Mouse (Mus musculus) lung, postnatal 14 days (tissue): ENCODE data around the gene Prdm16.

ENCODE experiments used
- DNase-seq: peaks from one replicate; pipeline ENCODE4 v3.0.0; 2021

Prdm16 gene

GRCm38 (mm10) chr4:154371542-154372247 lies 265.0 kb downstream of the Prdm16 start:
- no peak for DNase-seq

- no peak for DNase-seq
Observed at GRCm38 (mm10) chr4:154370841-154371240, 265.8 kb downstream of the Prdm16 start.

GRCm38 (mm10) chr4:154369089-154369488 lies 267.6 kb downstream of the Prdm16 start:
- DNase-seq: no peak

- DNase-seq: no peak
Observed at GRCm38 (mm10) chr4:154366836-154367235, 269.8 kb downstream of the Prdm16 start.

- DNase-seq: no peak
Observed at GRCm38 (mm10) chr4:154364752-154365151, 271.9 kb downstream of the Prdm16 start.

- no peak for DNase-seq
Observed at GRCm38 (mm10) chr4:154360850-154361249, 275.8 kb downstream of the Prdm16 start.

- DNase-seq: no peak
Observed at GRCm38 (mm10) chr4:154360441-154360840, 276.2 kb downstream of the Prdm16 start.

- DNase-seq: no peak
Observed at GRCm38 (mm10) chr4:154359762-154360300, 276.8 kb downstream of the Prdm16 start.

GRCm38 (mm10) chr4:154358816-154359215 lies 277.9 kb downstream of the Prdm16 start:
- DNase-seq: no peak

GRCm38 (mm10) chr4:154358370-154358769 lies 278.3 kb downstream of the Prdm16 start:
- no peak for DNase-seq

GRCm38 (mm10) chr4:154355408-154355807 lies 281.3 kb downstream of the Prdm16 start:
- no peak for DNase-seq

GRCm38 (mm10) chr4:154352246-154352645 lies 284.4 kb downstream of the Prdm16 start:
- DNase-seq: no peak

GRCm38 (mm10) chr4:154348197-154348786 lies 288.4 kb downstream of the Prdm16 start:
- DNase-seq: peak; percentile 46

GRCm38 (mm10) chr4:154346731-154347522 lies 289.7 kb downstream of the Prdm16 start:
- no peak for DNase-seq

GRCm38 (mm10) chr4:154336650-154337049 lies 300.0 kb downstream of the Prdm16 start:
- DNase-seq: peak; percentile 62

GRCm38 (mm10) chr4:154335761-154336160 lies 300.9 kb downstream of the Prdm16 start, which contains the start of gene B230104I21Rik:
Gene B230104I21Rik (plus strand): TSS chr4:154336127.
- DNase-seq: no peak

- peak; percentile 47 for DNase-seq
Observed at GRCm38 (mm10) chr4:154334699-154335402, 301.8 kb downstream of the Prdm16 start.

- DNase-seq: peak; percentile 17
Observed at GRCm38 (mm10) chr4:154333300-154333699, 303.4 kb downstream of the Prdm16 start.

- peak; percentile 19 for DNase-seq
Observed at GRCm38 (mm10) chr4:154331271-154331670, 305.4 kb downstream of the Prdm16 start.

GRCm38 (mm10) chr4:154330001-154330400 lies 306.7 kb downstream of the Prdm16 start:
- no peak for DNase-seq

- peak; percentile 77 for DNase-seq
Observed at GRCm38 (mm10) chr4:154328836-154329235, 307.8 kb downstream of the Prdm16 start.

GRCm38 (mm10) chr4:154328431-154328830 lies 308.2 kb downstream of the Prdm16 start:
- no peak for DNase-seq

- no peak for DNase-seq
Observed at GRCm38 (mm10) chr4:154325410-154325809, 311.3 kb downstream of the Prdm16 start.
